ENCODE assay signal across 17 mouse cellular contexts in the genomic region with DNA sequence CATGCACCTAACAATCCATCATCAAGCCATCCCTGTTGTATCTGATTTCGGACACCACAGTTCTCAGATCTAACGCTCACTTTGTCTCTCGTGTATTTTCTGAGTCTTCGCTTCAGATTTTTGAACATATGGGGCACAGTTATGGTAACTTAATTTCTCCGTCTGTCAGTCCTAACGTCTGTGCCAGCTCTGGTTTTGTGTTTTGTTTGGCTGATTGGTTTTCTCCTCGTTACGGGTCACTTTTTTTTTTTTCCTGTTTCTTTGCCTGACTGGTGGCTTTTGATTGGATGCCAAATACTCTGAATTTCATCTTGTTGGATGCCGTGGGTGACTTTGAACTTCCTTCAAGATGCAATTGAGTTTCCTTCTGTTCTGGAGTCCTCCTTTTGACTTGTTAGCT. TPM values are rescaled to one million over a fixed set of nuclear protein-coding genes. Genes with fewer than 3 reads are reported as not detected.
"Had no signal": no experiment of that assay in that cellular context is flagged by ENCODE, and none has a peak within 500 bp of the region (broad histone marks: within the 10 kb centered on the region; RNA-seq: fewer than 3 reads in every experiment).

No protein-coding gene starts in this region.

- DNase-seq: kidney, adult 2 months; kidney, postnatal 14 days; lung, embryonic 14.5 days; lung, postnatal 10 days; lung, postnatal 4 days; midbrain, embryonic 14.5 days; retina, postnatal 1 day; right cerebral cortex, postnatal 4 days; spleen, adult 18-20 months; thymus, postnatal 14 days had no signal

- H3K9ac ChIP-seq: kidney, embryonic 15.5 days; limb, embryonic 15.5 days; liver, embryonic 12.5 days; lung, embryonic 14.5 days; neural tube, embryonic 13.5 days had no signal

- ATAC-seq: liver, embryonic 12.5 days had no signal

- H3K4me2 ChIP-seq: kidney, embryonic 15.5 days; limb, embryonic 15.5 days; liver, embryonic 12.5 days; lung, embryonic 14.5 days; neural tube, embryonic 13.5 days had no signal

- H3K27me3 ChIP-seq: liver, embryonic 12.5 days had no signal

- H3K4me1 ChIP-seq: liver, embryonic 12.5 days; neural tube, embryonic 13.5 days had no signal

- H3K36me3 ChIP-seq: kidney, embryonic 15.5 days; limb, embryonic 15.5 days; liver, embryonic 12.5 days; midbrain, embryonic 10.5 days; neural tube, embryonic 13.5 days had no signal

- H3K4me3 ChIP-seq: kidney, embryonic 15.5 days; limb, embryonic 15.5 days; liver, embryonic 12.5 days; midbrain, embryonic 10.5 days; neural tube, embryonic 13.5 days had no signal

- H3K9me3 ChIP-seq: kidney, embryonic 15.5 days; limb, embryonic 15.5 days; liver, embryonic 12.5 days; midbrain, embryonic 10.5 days; neural tube, embryonic 13.5 days had no signal

- H3K27ac ChIP-seq: kidney, embryonic 15.5 days; limb, embryonic 15.5 days; liver, embryonic 12.5 days; midbrain, embryonic 10.5 days; neural tube, embryonic 13.5 days had no signal

RNA-seq across cellular contexts. Expression of a gene that starts 48.3 kb away (rescaled TPM):
- total RNA-seq: megakaryocyte, adult 5-6 weeks had no signal
- polyA plus RNA-seq: liver, embryonic 16.5 days had no signal
